Mouse (Mus musculus): ENCODE measurements around the gene Tsc22d3. TPM values are rescaled to one million over a fixed set of nuclear protein-coding genes. Genes with fewer than 3 reads are reported as not detected.
"Not testable (repeated sequence)": the region's sequence is repeated elsewhere in the genome, so short reads cannot be mapped to it uniquely, and the experiment has no call there.

Gene Tsc22d3
- total and polyA plus RNA-seq, 3 experiments, result 133 to 205 (median 140) TPM

DNA sequence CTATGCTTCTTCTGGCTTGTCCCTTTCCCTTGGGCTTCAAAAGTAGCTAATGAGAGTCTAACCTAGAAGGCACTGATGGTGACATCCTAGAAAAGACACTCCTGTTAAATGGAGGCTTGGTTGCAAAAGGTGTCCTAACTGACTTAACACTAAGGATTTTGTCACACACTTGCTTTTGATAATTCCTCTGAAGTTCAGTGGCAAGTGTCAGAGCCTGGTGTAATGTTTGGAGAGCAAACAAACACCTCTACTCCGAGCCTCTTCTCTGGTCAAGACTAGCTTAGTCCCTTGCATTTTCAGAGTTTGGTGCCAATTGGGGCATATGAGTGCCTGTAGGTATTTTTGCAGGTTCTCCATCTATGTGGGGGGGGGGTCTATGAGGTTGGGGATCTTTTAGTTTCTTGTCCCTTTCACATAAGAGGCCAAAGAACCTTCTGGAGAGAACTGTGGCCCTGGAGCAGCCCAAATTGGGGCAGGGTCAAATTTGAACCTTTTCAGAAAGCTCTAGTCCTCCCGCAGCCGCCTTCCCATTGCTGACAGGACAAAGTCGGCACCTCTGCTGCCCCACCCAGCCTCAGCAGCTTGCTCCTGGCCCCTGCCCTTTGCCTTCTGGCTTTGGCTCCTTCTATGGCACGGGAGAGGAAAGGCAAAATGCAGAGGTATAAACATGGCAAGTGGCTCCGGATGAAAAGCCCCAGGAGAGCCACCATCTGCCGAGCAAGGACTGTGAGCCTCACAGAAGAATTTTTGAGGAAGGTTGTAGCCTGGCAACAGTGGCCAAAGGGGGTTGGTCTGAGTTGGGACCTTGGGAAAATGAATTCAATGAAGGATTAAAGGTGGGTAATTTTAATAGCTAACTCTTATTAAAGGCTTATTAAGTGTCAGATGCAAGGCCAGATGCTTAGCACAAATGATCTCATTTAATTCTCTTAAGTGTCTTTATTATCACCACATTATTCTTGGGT is 88.5 kb downstream of the Tsc22d3 start:
- peak overlapping the region; percentile 46 for H3K27ac ChIP-seq
- intact Hi-C loops (cut with DNase I), result loop anchor here (1.0 kb wide), 1 partner anchor 8 kb away; no protein-coding TSS in a partner anchor
- peak overlapping the region; percentile 30; the same call in 1 of the 2 replicates for H3K9ac ChIP-seq (ENCODE audit: low read depth, low read length)
- no peak for TF ChIP-seq EP300 (IDR thresholded peaks at IDR 0.05; ENCODE audit: insufficient read depth, low read depth, low read length)
- no peak for TF ChIP-seq POLR2A (IDR thresholded peaks at IDR 0.05; ENCODE audit: insufficient read depth, low read depth, low read length)
- TF ChIP-seq CTCF (IDR thresholded peaks at IDR 0.05), result no peak
- peaks cover 13% of the 10 kb centered on the region for H3K4me1 ChIP-seq (ENCODE audit: control insufficient read depth, insufficient read depth, low read length)
- 64% methylated on average over 7 of the region's 7 CpGs for WGBS
- peaks cover 3% of the 10 kb centered on the region for H3K36me3 ChIP-seq (ENCODE audit: control insufficient read depth, insufficient read depth, low read length)
- H3K79me2 ChIP-seq (replicated peaks; ENCODE audit: control insufficient read depth, insufficient read depth, low read length), result no peaks in the 10 kb centered on the region
- no peak overlapping the region; the same call in 1 of the 2 replicates for H3K4me3 ChIP-seq
- DNase-seq, result no peak
- H3K27me3 ChIP-seq (ENCODE audit: control insufficient read depth, insufficient read depth, low read length), result no peaks in the 10 kb centered on the region

GRCm38 (mm10) chrX:140510696-140511429 is 89.6 kb downstream of the Tsc22d3 start:
- Histone ChIP-seq H3K27me3 (ENCODE audit: control insufficient read depth, insufficient read depth, low read length) (no peaks in the 10 kb centered on the region), H3K4me1 (ENCODE audit: control insufficient read depth, insufficient read depth, low read length) (peaks cover 16% of the 10 kb centered on the region), H3K4me3 (peak overlapping the region; percentile 23; the same call in 1 of the 2 replicates), H3K36me3 (ENCODE audit: control insufficient read depth, insufficient read depth, low read length) (peaks cover 3% of the 10 kb centered on the region), H3K9ac (ENCODE audit: low read depth, low read length) (peak overlapping the region; percentile 39), H3K79me2 (replicated peaks; ENCODE audit: control insufficient read depth, insufficient read depth, low read length) (no peaks in the 10 kb centered on the region), H3K27ac (peak overlapping the region; percentile 46)
- intact Hi-C loops (cut with DNase I), result loop anchor here (1.0 kb wide), 1 partner anchor 9 kb away; no protein-coding TSS in a partner anchor
- TF ChIP-seq EP300 (IDR thresholded peaks at IDR 0.05; ENCODE audit: insufficient read depth, low read depth, low read length), result no peak
- no peak for TF ChIP-seq CTCF (IDR thresholded peaks at IDR 0.05)
- peak; percentile 44 for TF ChIP-seq POLR2A (IDR thresholded peaks at IDR 0.05; ENCODE audit: insufficient read depth, low read depth, low read length)
- 37% methylated on average over 24 of the region's 24 CpGs for WGBS
- peak; percentile 85 to 87 for DNase-seq

- no peaks in the 10 kb centered on the region for H3K79me2 ChIP-seq (replicated peaks; ENCODE audit: control insufficient read depth, insufficient read depth, low read length)
- H3K9ac ChIP-seq (ENCODE audit: low read depth, low read length), result 0 out of 2 replicates have a peak overlapping the region, but pooled peaks have one; percentile 31
- H3K4me3 ChIP-seq, result no peak overlapping the region
- H3K27ac ChIP-seq, result peak overlapping the region; percentile 46
- peaks cover 3% of the 10 kb centered on the region for H3K36me3 ChIP-seq (ENCODE audit: control insufficient read depth, insufficient read depth, low read length)
- DNase-seq, result no peak
- no peak for TF ChIP-seq POLR2A (IDR thresholded peaks at IDR 0.05; ENCODE audit: insufficient read depth, low read depth, low read length)
- no peak for TF ChIP-seq EP300 (IDR thresholded peaks at IDR 0.05; ENCODE audit: insufficient read depth, low read depth, low read length)
- TF ChIP-seq CTCF (IDR thresholded peaks at IDR 0.05), result no peak
- H3K27me3 ChIP-seq (ENCODE audit: control insufficient read depth, insufficient read depth, low read length), result no peaks in the 10 kb centered on the region
- intact Hi-C loops (cut with DNase I), result no loop called here
- WGBS, result 62% methylated on average over 6 of the region's 6 CpGs
- H3K4me1 ChIP-seq (ENCODE audit: control insufficient read depth, insufficient read depth, low read length), result peaks cover 19% of the 10 kb centered on the region
These were observed 90.6 kb downstream of the Tsc22d3 start for GRCm38 (mm10) chrX:140509817-140510216.

DNA sequence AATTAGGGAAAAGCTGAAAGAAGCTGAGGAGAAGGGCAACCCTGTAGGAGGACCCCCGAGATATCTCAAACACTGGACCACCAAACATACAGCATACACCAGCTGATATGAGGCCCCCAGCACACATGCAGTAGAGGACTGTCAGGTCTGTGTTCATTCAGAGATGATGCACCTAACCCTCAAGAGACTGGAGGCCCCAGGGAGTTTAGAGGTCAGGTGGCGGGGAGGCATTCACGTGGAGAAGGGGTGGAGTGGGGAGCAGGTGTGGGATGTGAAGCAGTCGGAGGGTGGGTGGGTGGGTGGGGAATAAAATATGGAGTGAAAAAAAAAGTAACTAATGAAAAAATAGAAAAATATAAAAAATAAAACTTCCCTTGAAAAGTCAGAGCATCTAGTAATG is 91.7 kb downstream of the Tsc22d3 start:
- H3K4me3 ChIP-seq; H3K9ac ChIP-seq (ENCODE audit: low read depth, low read length); H3K27me3 ChIP-seq (ENCODE audit: control insufficient read depth, insufficient read depth, low read length); H3K36me3 ChIP-seq (ENCODE audit: control insufficient read depth, insufficient read depth, low read length); H3K79me2 ChIP-seq (replicated peaks; ENCODE audit: control insufficient read depth, insufficient read depth, low read length); H3K27ac ChIP-seq; DNase-seq; intact Hi-C loops (cut with DNase I): not testable (repeated sequence)
- peaks cover 22% of the 10 kb centered on the region for H3K4me1 ChIP-seq (ENCODE audit: control insufficient read depth, insufficient read depth, low read length)
- 88% methylated on average over 4 of the region's 4 CpGs for WGBS

DNA sequence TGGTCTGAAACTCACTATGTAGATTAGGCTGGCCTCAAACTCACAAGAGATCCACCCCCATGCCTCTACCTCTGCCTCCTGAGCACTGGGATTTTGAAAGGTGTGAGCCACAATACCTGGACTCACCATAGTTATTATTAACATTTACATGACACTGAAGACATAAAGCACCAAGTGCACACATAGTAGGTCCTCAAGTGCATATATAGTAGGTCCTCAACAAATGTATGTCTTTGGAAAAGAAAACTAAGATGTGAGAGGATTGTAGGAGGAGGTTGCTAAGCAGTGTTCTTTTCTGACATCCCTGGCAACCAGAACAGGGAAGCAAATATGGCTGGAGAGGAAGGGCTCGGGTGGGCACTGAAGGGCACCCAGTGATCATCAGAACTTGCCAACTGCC is 93.1 kb downstream of the Tsc22d3 start:
- H3K4me3 ChIP-seq, result no peak overlapping the region
- H3K79me2 ChIP-seq (replicated peaks; ENCODE audit: control insufficient read depth, insufficient read depth, low read length), result no peaks in the 10 kb centered on the region
- H3K27ac ChIP-seq, result no peak overlapping the region
- TF ChIP-seq CTCF (IDR thresholded peaks at IDR 0.05) (no peak), EP300 (IDR thresholded peaks at IDR 0.05; ENCODE audit: insufficient read depth, low read depth, low read length) (no peak), POLR2A (IDR thresholded peaks at IDR 0.05; ENCODE audit: insufficient read depth, low read depth, low read length) (no peak)
- peaks cover 17% of the 10 kb centered on the region for H3K4me1 ChIP-seq (ENCODE audit: control insufficient read depth, insufficient read depth, low read length)
- 75% methylated on average over 1 of the region's 1 CpGs for whole genome bisulfite sequencing
- H3K27me3 ChIP-seq (ENCODE audit: control insufficient read depth, insufficient read depth, low read length), result no peaks in the 10 kb centered on the region
- no peaks in the 10 kb centered on the region for H3K36me3 ChIP-seq (ENCODE audit: control insufficient read depth, insufficient read depth, low read length)
- DNase-seq, result no peak
- intact Hi-C loops (cut with DNase I), result no loop called here
- H3K9ac ChIP-seq (ENCODE audit: low read depth, low read length), result no peak overlapping the region
